9 mouse cellular contexts compared by ENCODE assay signal in genomic region chr4:120323198-120323597, GRCm38 (mm10). TPM values are rescaled to one million over a fixed set of nuclear protein-coding genes. Genes with fewer than 3 reads are reported as not detected.
DNase-seq lines count a peak whose midpoint lies in the region; ATAC-seq and TF ChIP-seq lines count a peak whose summit lies in the region.
"Had no signal": no experiment of that assay in that cellular context is flagged by ENCODE, and none has a peak within 500 bp of the region (broad histone marks: within the 10 kb centered on the region; RNA-seq: fewer than 3 reads in every experiment).

No protein-coding gene starts in this region.

- no peak overlapping the region for H3K27ac ChIP-seq in midbrain, embryonic 14.5 days (replicated peaks; ENCODE audit: low read depth, low read length)
- H3K27ac ChIP-seq in midbrain, embryonic 15.5 days, result no peak overlapping the region
- no peak overlapping the region for H3K27ac ChIP-seq in heart, postnatal 0 days (ENCODE audit: low read depth)
- H3K27ac ChIP-seq in limb, embryonic 10.5 days, result no peak overlapping the region
- H3K27ac ChIP-seq: heart, embryonic 15.5 days had no signal

- H3K4me3 ChIP-seq in midbrain, embryonic 14.5 days (replicated peaks; ENCODE audit: low read depth, low read length), result no peak overlapping the region
- H3K4me3 ChIP-seq in midbrain, embryonic 15.5 days, result no peak overlapping the region
- H3K4me3 ChIP-seq in heart, postnatal 0 days (ENCODE audit: low read depth, low read length), result no peak overlapping the region
- no peak overlapping the region for H3K4me3 ChIP-seq in limb, embryonic 10.5 days
- H3K4me3 ChIP-seq: heart, embryonic 15.5 days had no signal

- H3K36me3 ChIP-seq in midbrain, embryonic 14.5 days (ENCODE audit: control insufficient read depth, insufficient read depth, low read length), result no peaks in the 10 kb centered on the region
- H3K36me3 ChIP-seq in midbrain, embryonic 15.5 days (replicated peaks), result no peaks in the 10 kb centered on the region
- H3K36me3 ChIP-seq in heart, postnatal 0 days (replicated peaks; ENCODE audit: control insufficient read depth, insufficient read depth, low read length), result no peaks in the 10 kb centered on the region
- H3K36me3 ChIP-seq in limb, embryonic 10.5 days, result no peaks in the 10 kb centered on the region
- H3K36me3 ChIP-seq in splenic B cell, adult 2 months (ENCODE audit: control insufficient read depth, insufficient read depth, low read length, poor library complexity, severe bottlenecking), result no peaks in the 10 kb centered on the region
- H3K36me3 ChIP-seq: heart, embryonic 15.5 days had no signal

- H3K9ac ChIP-seq in midbrain, embryonic 14.5 days (replicated peaks; ENCODE audit: low read length), result no peak overlapping the region
- no peak overlapping the region for H3K9ac ChIP-seq in midbrain, embryonic 15.5 days
- no peak overlapping the region for H3K9ac ChIP-seq in heart, postnatal 0 days (replicated peaks; ENCODE audit: low read depth, low read length)
- H3K9ac ChIP-seq: heart, embryonic 15.5 days had no signal

- peak; percentile 8 to 44 for DNase-seq in cerebellum, adult 18-20 months
- no peak for DNase-seq in cerebellum, adult 11-12 months
- peak; percentile 58 for DNase-seq in midbrain, embryonic 14.5 days
- DNase-seq in c-Kit-positive CD71-negative TER-119-negative erythroid progenitor cells, embryonic 14.5 days (ENCODE audit: low read depth), result peak; percentile 31
- DNase-seq in heart, postnatal 0 days (ENCODE audit: low spot score), result peak; percentile 6
- peak; percentile 38 for DNase-seq in limb, embryonic 10.5 days (ENCODE audit: low spot score)
- DNase-seq in splenic B cell, adult 2 months (ENCODE audit: low read depth, low spot score), result peak; percentile 32

- no peaks in the 10 kb centered on the region for H3K27me3 ChIP-seq in midbrain, embryonic 14.5 days (ENCODE audit: control insufficient read depth, insufficient read depth, low read length)
- no peaks in the 10 kb centered on the region for H3K27me3 ChIP-seq in midbrain, embryonic 15.5 days (replicated peaks)
- peaks cover 15% of the 10 kb centered on the region for H3K27me3 ChIP-seq in heart, postnatal 0 days (ENCODE audit: control insufficient read depth, insufficient read depth, low read length)
- peaks cover 22% of the 10 kb centered on the region for H3K27me3 ChIP-seq in limb, embryonic 10.5 days (ENCODE audit: low read depth, poor library complexity, severe bottlenecking)
- no peaks in the 10 kb centered on the region for H3K27me3 ChIP-seq in splenic B cell, adult 2 months (ENCODE audit: control insufficient read depth, insufficient read depth, low read length, poor library complexity, severe bottlenecking)

- TF ChIP-seq EP300 in heart, postnatal 0 days (IDR thresholded peaks at IDR 0.05; ENCODE audit: low read depth), result no peak

- H3K4me1 ChIP-seq in midbrain, embryonic 14.5 days (ENCODE audit: control insufficient read depth, insufficient read depth, low read length), result no peaks in the 10 kb centered on the region
- no peaks in the 10 kb centered on the region for H3K4me1 ChIP-seq in midbrain, embryonic 15.5 days
- no peaks in the 10 kb centered on the region for H3K4me1 ChIP-seq in heart, postnatal 0 days (ENCODE audit: control insufficient read depth, insufficient read depth)
- no peaks in the 10 kb centered on the region for H3K4me1 ChIP-seq in limb, embryonic 10.5 days
- H3K4me1 ChIP-seq: heart, embryonic 15.5 days had no signal

- no peak for ATAC-seq in midbrain, embryonic 14.5 days (ENCODE audit: low FRiP score, low TSS enrichment)
- no peak for ATAC-seq in midbrain, embryonic 15.5 days (replicated peaks)
- ATAC-seq in heart, postnatal 0 days (ENCODE audit: insufficient read depth, low read depth), result no peak

- H3K4me2 ChIP-seq in midbrain, embryonic 14.5 days (ENCODE audit: low read length), result no peak overlapping the region
- no peak overlapping the region for H3K4me2 ChIP-seq in midbrain, embryonic 15.5 days
- H3K4me2 ChIP-seq in heart, postnatal 0 days (ENCODE audit: low read depth, low read length), result no peak overlapping the region
- H3K4me2 ChIP-seq: heart, embryonic 15.5 days had no signal

- TF ChIP-seq CTCF in heart, postnatal 0 days (IDR thresholded peaks at IDR 0.05; ENCODE audit: low read depth), result peak; percentile 67

- WGBS in midbrain, embryonic 14.5 days, result 36% methylated on average over 6 of the region's 6 CpGs
- WGBS in midbrain, embryonic 15.5 days, result 26% methylated on average over 6 of the region's 6 CpGs
- WGBS in heart, postnatal 0 days, result 24% methylated on average over 6 of the region's 6 CpGs
- 25% methylated on average over 6 of the region's 6 CpGs for WGBS in limb, embryonic 10.5 days

- no peaks in the 10 kb centered on the region for H3K9me3 ChIP-seq in midbrain, embryonic 14.5 days (ENCODE audit: control insufficient read depth, low read length)
- H3K9me3 ChIP-seq in midbrain, embryonic 15.5 days, result no peaks in the 10 kb centered on the region
- H3K9me3 ChIP-seq in heart, postnatal 0 days (replicated peaks; ENCODE audit: control insufficient read depth, low read length), result no peaks in the 10 kb centered on the region
- H3K9me3 ChIP-seq in limb, embryonic 10.5 days (replicated peaks), result no peaks in the 10 kb centered on the region
- H3K9me3 ChIP-seq: heart, embryonic 15.5 days had no signal

RNA-seq across cellular contexts. Expression of gene Foxo6, which starts 36.0 kb away (rescaled TPM):
- 2.0 and 2.6 TPM in 2 replicates for polyA plus RNA-seq in midbrain, embryonic 14.5 days (2014; fragmentation: Nextera tagmentation; extraction: Ambion mirVana)
- polyA plus RNA-seq in midbrain, embryonic 15.5 days (2015; fragmentation: Nextera tagmentation; extraction: Ambion mirVana), result 1.2 and 1.3 TPM in 2 replicates
- total RNA-seq in heart, postnatal 0 days (2014; rRNA removed; ENCODE audit: low replicate concordance), result 1.8 and 4.0 TPM in 2 replicates
- 0.19 and 0.38 TPM in 2 replicates for polyA plus RNA-seq in heart, postnatal 0 days (2015; fragmentation: Nextera tagmentation; extraction: Ambion mirVana)
- not detected in 2 replicates for polyA plus RNA-seq in limb, embryonic 10.5 days (2016; fragmentation: Nextera tagmentation; extraction: Ambion mirVana)
